Mouse (Mus musculus) right cerebral cortex, adult 18-20 months (tissue): ENCODE data around the gene Pla1a.
"Not testable (repeated sequence)": the region's sequence is repeated elsewhere in the genome, so short reads cannot be mapped to it uniquely, and the experiment has no call there.

Experiments used
- DNase-seq: peaks from one replicate; pipeline ENCODE4 v3.0.0; 2022; ENCODE audit warnings: mixed read lengths

The Pla1a gene

DNA sequence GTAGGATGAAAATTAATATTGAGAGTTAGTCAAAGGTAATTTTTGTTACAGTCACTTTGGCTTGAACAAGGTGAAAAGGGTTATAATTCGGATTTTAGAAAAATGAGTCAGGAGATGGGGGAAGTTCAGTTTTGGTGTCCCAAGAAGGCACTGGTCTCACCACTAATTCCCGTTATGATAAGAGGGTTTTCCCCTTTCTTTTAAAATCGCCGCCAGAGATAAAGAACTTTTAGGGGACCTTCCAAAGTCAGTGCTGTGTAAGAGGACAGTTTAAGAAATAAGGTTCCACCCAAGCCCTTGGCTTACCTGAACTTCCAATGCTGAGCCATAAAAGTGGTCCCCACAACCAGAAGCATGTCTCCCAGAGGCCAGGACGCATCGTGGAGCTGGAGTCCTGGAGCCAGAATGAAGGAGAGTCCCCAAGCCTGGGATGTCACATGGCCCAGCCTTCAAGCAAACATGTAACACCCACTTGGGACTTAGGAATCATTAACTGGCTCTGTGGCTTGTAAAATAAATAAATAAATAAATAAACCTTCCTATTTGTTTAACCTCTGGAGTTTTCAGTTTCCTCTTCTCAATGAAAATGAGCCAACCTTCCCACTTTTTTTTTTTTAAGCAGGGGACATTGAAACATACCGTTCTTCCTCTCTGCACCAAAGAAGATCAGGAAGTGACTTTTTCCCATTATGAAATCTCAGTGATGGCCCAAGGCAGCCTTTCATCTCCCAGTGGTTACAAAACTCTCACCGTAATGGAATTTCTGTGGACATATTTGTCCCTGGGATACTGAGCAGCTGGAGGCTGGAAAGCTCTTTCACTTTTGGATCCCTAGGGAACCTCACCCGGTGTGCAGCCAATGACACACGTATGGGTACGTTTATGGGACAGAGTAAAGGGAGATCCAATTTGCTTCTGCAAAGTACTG lies at the start of gene Pla1a:
Pla1a (minus strand) TSS at position 648 of the 928 bp plus-strand sequence.
- DNase-seq: no peak

DNA sequence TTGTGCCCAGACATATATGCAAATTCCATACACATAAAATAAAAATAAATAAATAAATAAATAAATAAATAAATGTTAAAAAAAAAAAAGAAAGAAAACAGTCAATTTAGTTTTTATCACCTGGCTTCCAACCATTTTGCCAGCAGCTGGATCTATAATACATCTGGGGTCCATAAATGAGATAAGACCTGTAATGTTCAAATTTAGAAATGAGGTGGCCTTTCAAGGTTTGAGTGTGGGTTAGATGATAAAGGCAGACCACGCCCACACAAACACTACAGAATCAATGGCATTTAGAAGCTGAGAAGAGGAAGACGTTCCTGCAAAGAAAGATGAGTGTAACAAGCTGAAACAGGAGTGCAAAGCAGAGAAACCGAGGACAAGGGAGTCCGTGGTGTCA lies 48.4 kb upstream of the Pla1a start:
- DNase-seq: no peak

- no peak for DNase-seq
Measured at GRCm38 (mm10) chr16:38478296-38478695, 45.4 kb upstream of the Pla1a start.

DNA sequence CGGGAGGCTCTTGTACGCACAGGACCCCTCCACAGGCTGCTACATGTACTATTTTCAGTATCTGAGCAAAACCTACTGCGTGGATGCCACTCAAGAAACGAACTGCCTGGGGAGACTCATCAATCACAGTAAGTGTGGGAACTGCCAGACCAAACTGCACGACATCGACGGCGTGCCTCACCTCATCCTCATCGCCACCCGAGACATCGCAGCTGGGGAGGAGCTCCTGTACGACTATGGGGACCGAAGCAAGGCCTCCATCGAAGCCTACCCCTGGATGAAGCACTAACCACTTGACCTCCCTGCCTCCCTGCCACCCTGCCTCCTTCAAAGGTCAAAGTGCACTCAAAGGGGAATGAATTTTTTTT lies 44.3 kb upstream of the Pla1a start:
- not testable (repeated sequence) for DNase-seq

GRCm38 (mm10) chr16:38476312-38477240 lies 43.6 kb upstream of the Pla1a start:
- peak; percentile 23 for DNase-seq

DNA sequence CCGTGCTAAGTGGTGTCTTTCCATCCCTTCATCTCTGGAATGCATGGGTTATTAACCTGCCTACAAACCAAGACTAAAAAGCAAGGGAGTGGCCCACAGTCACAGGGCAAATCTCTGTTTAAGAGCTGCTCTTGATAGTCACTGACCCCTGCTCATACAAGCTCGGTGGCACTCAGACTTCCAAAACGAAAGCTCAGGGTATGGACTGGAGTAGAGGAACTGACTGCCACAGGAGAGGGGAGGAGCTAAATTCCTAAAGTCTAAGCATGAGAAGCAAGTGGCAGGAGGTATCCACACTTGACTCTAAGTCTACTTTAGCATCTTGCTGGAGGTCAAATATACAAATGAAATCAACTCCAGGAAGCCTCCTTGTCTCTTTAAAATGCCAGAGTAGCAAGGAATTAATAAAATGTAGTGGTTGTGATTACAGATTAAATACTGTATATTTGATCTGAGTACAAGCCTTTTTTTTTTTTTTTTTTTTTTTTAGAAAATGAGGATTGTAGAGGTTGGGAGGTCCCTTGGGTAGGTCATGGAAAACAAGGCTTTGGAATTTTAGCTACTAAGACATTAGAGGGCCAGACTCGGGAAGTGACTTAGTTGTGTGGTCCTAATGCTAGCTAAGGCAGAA lies 42.9 kb upstream of the Pla1a start:
- no peak for DNase-seq

DNA sequence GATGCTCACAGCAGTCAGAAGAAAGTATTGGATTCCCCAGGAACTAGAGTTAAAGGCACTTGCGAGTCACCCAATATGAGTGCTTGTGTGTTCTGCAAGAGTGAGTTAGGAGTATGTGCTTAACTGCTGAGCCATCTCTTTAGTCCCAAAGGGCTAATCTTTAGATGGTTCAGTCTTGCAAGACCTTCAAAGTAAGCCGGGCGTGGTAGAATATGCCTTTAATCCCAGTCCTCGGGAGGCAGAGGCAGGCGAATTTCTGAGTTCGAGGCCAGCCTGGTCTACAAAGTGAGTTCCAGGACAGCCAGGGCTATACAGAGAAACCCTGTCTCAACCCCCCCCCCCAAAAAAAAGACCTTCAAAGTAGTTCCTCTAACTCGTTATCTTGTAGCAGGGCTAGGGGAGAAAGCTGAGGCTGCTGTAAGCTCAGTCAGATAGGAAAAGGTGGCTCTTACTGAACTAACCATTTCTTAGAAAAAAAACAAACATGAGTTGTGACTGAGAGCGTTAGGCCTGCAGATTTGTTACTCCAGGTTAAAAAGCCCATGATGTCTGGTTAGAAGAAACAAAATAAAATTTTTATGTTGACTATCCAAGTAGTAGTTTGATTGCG lies 41.8 kb upstream of the Pla1a start:
- no peak for DNase-seq

DNA sequence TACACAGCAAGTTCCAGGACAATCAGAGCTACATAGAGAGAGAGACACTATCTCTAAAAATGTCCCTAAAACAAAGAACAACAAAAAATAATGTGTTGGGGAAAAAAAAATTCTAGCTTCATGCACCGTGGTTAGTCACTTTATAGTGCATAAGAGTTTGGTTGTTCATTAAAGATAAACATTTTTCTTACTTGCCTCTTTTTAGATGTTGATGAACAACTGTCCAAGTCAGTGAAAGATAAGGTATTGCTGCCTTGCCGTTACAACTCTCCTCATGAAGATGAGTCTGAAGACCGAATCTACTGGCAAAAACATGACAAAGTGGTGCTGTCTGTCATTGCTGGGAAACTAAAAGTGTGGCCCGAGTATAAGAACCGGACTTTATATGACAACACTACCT lies 40.7 kb upstream of the Pla1a start:
- DNase-seq: no peak

- no peak for DNase-seq
Measured at GRCm38 (mm10) chr16:38472507-38472873, 39.5 kb upstream of the Pla1a start.

DNA sequence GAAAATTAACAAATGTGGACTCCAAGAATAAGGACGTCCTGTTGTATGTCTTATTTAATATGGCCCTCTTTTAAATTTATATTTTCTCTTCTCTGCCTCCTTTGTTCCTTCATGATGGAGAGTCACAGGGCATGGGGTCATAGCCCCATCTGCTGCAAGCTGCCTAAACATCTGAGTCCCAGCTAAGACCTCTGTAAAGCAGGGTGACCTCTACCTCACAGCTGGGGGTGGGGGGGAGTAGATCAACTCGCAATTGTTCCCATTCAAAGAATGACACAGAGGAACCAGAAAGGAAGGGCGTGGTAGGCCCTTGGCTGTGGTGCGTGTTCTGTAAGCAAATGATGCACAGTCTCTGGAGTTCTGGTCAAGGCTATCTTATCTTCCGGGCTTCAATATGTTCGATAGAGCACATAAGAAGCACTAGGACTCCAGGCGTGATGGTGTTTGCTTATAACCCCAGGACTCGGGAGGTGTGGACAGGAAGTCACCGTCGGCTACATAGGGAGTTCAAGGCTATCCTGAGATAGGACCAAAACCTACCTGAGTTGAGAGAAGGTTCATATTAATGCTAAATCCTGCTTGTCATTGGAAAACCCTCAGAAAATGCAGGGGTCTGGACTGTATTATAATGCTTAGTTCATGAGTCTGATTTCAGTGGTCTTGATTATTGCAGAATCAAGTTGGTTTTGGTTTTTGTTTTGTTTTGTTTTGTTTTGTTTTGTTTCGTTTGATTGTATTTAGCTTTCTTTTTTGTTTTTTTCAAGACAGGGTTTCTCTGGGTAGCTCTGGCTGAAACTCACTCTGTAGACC lies 39.0 kb upstream of the Pla1a start:
- DNase-seq: no peak

DNA sequence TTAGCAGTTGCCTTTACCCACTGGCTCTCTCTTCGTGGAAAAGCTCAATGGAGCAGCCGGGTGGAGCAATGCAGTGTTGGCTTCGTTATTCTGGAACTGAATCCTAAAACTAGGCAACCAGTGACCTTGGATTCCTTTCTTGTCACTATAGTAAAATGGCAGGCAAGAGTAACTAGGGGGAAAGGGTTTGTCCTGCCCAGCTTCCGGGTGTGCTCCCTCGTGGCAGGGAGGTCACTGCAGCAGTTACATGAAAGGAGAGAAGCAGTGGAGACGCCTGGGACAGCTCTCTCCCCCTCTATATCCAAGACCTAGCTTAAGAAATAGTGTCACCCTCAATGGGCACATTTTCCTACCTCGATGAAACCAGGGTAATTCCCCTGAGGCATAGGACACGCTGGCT lies 36.5 kb upstream of the Pla1a start:
- no peak for DNase-seq

DNA sequence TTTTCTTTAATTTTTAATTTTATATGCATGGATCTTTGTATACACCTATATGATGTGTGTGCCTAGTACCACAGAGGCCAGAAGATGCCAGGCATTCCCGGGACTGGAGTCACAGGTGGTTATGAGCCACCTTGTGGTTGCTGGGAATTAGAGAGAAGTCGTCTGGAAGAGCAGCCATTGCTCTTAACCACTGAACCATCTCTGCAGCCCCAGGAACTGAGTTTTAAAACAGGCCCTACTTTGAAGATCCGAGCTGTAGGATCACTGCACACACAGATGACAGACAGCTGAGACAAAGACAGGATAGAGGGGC lies 35.7 kb upstream of the Pla1a start:
- no peak for DNase-seq

- DNase-seq: no peak
Measured at GRCm38 (mm10) chr16:38467917-38468705, 35.2 kb upstream of the Pla1a start.

DNA sequence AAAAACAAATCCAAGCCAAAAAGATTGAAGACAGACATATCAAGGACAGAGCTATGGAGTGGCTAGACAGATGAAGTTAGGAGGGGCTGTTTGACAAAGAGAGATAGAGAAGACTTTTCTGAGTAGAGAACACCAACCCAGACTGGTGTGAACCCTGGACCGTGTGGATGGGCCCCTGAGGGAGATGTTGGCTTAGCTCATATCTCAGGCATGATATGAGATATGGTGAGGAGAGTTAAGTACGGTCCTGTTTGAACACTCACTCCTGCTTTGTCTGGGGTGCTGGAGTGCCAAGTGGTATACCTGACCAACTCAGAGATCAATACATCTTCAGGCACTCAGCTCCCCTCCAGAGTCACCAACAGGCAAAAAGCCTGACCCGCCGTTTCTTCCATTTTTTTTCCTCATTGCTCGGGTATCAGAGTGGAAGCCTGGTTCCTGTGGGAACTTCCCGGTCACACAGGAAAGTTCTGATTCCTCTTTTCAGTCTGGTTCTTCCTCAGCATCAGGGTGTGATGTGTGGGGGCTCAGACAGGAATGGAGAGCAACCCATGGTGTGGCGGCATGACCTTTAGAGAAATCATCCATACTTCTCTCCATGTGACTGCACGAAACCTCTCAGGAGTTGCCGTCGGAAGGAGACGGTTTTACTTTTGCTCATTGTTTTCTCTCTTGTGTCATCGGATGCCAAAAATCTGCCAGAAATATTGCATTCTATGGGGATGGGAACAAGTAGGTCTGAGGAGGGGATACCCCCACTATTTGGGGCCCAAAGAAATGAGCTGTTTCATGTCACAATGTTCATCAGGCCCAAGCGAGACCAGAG lies 34.4 kb upstream of the Pla1a start:
- DNase-seq: no peak

DNA sequence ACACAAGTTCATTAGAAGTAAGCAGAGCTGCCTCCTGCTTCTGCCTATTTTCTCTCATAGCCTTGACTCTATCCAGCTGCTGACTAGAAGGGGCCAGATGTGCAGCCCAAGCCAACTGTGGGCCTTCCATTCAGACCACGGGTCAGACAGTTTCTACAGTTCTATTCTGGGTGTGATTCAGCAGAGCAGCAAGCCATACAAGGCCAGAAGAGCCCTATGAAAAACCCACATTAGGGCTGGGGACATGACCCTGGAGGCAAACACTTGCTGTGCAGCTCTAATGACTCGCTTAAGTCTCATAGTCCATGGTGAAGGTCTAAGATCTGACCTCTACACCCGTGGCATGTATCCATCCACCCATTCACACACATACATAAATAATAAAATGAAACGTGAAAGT lies 33.1 kb upstream of the Pla1a start:
- no peak for DNase-seq

GRCm38 (mm10) chr16:38463305-38463704 lies 30.4 kb upstream of the Pla1a start:
- DNase-seq: no peak

- DNase-seq: no peak
Measured at GRCm38 (mm10) chr16:38462161-38462560, 29.2 kb upstream of the Pla1a start.

DNA sequence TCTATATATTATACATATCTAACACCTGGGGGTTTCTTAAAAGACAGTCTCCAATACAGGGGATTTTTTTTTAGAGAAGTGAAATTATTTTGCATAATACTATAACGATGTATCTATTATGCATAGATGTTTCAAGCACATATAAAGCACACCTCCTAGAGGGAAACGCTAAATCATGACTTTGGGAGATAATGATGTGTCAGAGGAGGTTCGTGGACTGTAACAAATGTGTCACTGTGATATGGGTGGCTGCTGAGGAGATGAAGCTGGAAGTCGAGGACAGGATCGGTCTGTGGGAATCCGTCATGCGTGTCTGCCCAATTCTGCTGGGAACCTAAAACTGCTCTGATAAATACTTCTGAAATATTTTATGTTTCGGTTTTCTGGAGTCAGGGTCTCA lies 28.8 kb upstream of the Pla1a start:
- no peak for DNase-seq

GRCm38 (mm10) chr16:38459990-38460389 lies 27.0 kb upstream of the Pla1a start:
- DNase-seq: no peak

DNA sequence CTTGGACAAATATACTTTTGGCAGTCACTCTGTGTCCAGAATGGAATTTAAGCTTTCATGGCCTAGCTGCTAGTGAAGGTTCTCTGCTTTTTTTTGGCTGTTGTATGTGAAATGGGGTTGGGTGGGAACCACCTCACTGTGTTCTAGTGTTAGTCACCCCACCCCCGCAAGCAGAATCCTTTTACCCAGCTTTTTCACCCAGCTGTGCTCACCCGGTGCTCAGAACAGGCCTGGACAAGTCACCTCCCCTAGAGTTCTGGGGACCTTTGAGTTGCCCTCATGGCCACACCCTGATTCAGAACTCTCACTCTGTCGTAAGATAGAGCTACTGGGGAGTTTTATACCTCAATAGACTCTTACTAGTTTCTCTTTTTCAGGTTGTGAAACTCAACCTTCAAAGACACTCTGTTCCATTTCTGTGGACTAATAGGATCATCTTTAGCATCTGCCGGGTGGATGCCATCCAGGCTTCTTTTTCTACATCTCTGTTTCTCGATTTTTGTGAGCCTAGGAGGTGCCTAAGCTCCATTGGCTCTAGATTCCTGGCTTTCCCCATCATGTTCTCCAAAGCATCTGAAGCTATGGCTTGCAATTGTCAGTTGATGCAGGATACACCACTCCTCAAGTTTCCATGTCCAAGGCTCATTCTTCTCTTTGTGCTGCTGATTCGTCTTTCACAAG lies 25.8 kb upstream of the Pla1a start:
- DNase-seq: no peak
